Mouse (Mus musculus) hematopoietic stem cell, adult 5-6 weeks (primary cell): ENCODE results near the gene Gnb1. TPM values are rescaled to one million over a fixed set of nuclear protein-coding genes. Genes with fewer than 3 reads are reported as not detected.

Experiments
- ATAC-seq, 2 experiments: fragments of 125-278 bp in 1 of 2; replicated peaks in 1 of 2; 2 replicates each; pipeline ENCODE4 v1.8.0; 2016 to 2017; ENCODE audit warnings: inconsistent platforms in 2 of 2, mild to moderate bottlenecking in 2 of 2, moderate number of reproducible peaks in 2 of 2, low read depth in 1 of 2, moderate TSS enrichment in 1 of 2; ENCODE audit not compliant: low FRiP score in 2 of 2, poor library complexity in 2 of 2, severe bottlenecking in 2 of 2, insufficient read depth in 1 of 2, low TSS enrichment in 1 of 2
- total RNA-seq: library from RNA; stranded (forward); fragments of 172-1452, 232-1000 nt; gene quantifications from 2 replicates; pipeline ENCODE4 v1.2.3, GENCODE M21; 2017

Gnb1 gene
- total RNA-seq, 1 experiment from 2014 or later: 236 TPM

- ATAC-seq: no peak
Measured at GRCm38 (mm10) chr4:155510981-155511380, 19.8 kb downstream of the Gnb1 start.

- no peak for ATAC-seq
Measured at GRCm38 (mm10) chr4:155514810-155515209, 23.6 kb downstream of the Gnb1 start.

- ATAC-seq: no peak
Measured at GRCm38 (mm10) chr4:155517948-155518517, 26.9 kb downstream of the Gnb1 start.

- no peak for ATAC-seq
Measured at GRCm38 (mm10) chr4:155522327-155522726, 31.2 kb downstream of the Gnb1 start.

GRCm38 (mm10) chr4:155525751-155526150, 34.6 kb downstream of the Gnb1 start:
- no peak for ATAC-seq

GRCm38 (mm10) chr4:155529294-155529693, 38.1 kb downstream of the Gnb1 start:
- no peak for ATAC-seq

- no peak for ATAC-seq
Measured at GRCm38 (mm10) chr4:155549993-155550392, 58.8 kb downstream of the Gnb1 start.

- ATAC-seq: peak in 1 of 2 experiments; percentile 78; a peak in 1 of 4 replicates
Measured at GRCm38 (mm10) chr4:155550446-155550845, 59.3 kb downstream of the Gnb1 start.

GRCm38 (mm10) chr4:155551073-155551472, 59.9 kb downstream of the Gnb1 start:
- ATAC-seq: no peak

GRCm38 (mm10) chr4:155552917-155553532, 61.9 kb downstream of the Gnb1 start:
- ATAC-seq: no peak

- no peak for ATAC-seq
Measured at GRCm38 (mm10) chr4:155554880-155555279, 63.7 kb downstream of the Gnb1 start.

GRCm38 (mm10) chr4:155555464-155555863, 64.3 kb downstream of the Gnb1 start:
- ATAC-seq: no peak

GRCm38 (mm10) chr4:155559454-155559853, 68.3 kb downstream of the Gnb1 start:
- ATAC-seq: no peak

GRCm38 (mm10) chr4:155560932-155561331, 69.8 kb downstream of the Gnb1 start:
- ATAC-seq: no peak

GRCm38 (mm10) chr4:155561661-155562442, 70.7 kb downstream of the Gnb1 start, which contains the start of gene Nadk:
Gene Nadk, plus strand, starts transcription at chr4:155562378.
- ATAC-seq: peak; percentile 14 to 15; a peak in 2 of 4 replicates

- ATAC-seq: no peak
Measured at GRCm38 (mm10) chr4:155562725-155563399, 71.7 kb downstream of the Gnb1 start.

- peak; percentile 80 to 90 for ATAC-seq
Measured at GRCm38 (mm10) chr4:155563400-155564231, 72.5 kb downstream of the Gnb1 start.
